Mouse (Mus musculus): ENCODE results near the gene Rnf150. TPM values are rescaled to one million over a fixed set of nuclear protein-coding genes. Genes with fewer than 3 reads are reported as not detected.

Rnf150 gene
- polyA plus RNA-seq, 1 experiment from 2014 or later: 1.2 TPM

DNA sequence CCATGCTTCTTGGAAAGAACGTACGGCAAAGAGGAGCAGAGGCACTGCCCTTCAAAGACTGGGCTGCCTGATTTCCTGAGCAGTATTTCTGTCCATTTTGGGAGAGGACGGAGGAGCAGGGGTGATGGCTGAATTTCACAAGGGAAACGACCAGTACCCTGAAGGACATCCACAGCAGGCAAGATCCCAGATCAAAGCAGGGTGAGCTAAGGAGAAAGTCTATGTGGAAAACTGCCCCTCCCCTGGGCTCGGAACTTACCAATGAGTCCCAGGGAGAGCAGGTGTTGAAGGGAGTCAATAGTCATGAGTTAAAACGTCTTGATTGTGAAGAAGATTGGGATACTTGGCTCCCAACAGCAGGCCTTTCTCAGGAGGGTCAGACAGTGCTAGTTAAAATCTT, 225.0 kb downstream of the Rnf150 start:
- 70% methylated on average over 6 of the region's 6 CpGs for WGBS
- no peaks in the 10 kb centered on the region for H3K36me3 ChIP-seq
- no peak for ATAC-seq

GRCm38 (mm10) chr8:83089336-83089986, 226.3 kb downstream of the Rnf150 start:
- Histone ChIP-seq H3K9me3 (no peaks in the 10 kb centered on the region), H3K4me2 (replicated peaks) (no peak overlapping the region), H3K4me1 (replicated peaks) (no peaks in the 10 kb centered on the region), H3K36me3 (no peaks in the 10 kb centered on the region), H3K9ac (no peak overlapping the region), H3K4me3 (replicated peaks) (no peak overlapping the region), H3K27ac (no peak overlapping the region), H3K27me3 (replicated peaks) (no peaks in the 10 kb centered on the region)
- 28% methylated on average over 10 of the region's 10 CpGs for WGBS
- peak; percentile 36; the same call in 1 of the 2 replicates for ATAC-seq

More for the DNA sequence above, 225.0 kb downstream of the Rnf150 start:
- H3K4me3 ChIP-seq (replicated peaks): no peak overlapping the region
- no peaks in the 10 kb centered on the region for H3K9me3 ChIP-seq
- no peaks in the 10 kb centered on the region for H3K4me1 ChIP-seq (replicated peaks)
- H3K9ac ChIP-seq: no peak overlapping the region
- H3K27ac ChIP-seq: no peak overlapping the region
- no peaks in the 10 kb centered on the region for H3K27me3 ChIP-seq (replicated peaks)
- H3K4me2 ChIP-seq (replicated peaks): no peak overlapping the region

DNA sequence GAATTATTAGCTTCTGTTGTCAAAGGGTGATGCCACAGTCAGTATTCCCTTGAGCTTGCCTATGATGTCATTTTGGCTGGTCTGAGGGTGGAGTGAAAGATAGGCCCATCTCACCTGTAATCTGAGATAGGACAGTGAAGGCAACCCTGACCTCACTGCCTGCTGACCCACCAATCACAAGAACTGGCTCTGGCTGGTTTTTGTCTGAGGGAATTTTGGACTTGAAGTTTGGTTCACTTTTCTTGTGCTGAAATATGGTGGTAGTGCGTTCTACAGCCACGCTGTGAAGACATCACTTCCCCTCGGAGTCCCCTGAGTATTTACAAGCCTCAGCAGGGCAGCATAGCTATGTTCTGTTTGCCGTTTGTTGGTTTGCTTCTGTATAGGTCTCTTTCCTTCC, 227.3 kb downstream of the Rnf150 start:
- H3K27me3 ChIP-seq (replicated peaks): no peaks in the 10 kb centered on the region
- 75% methylated on average over 4 of the region's 4 CpGs for whole genome bisulfite sequencing
- H3K4me1 ChIP-seq (replicated peaks): no peaks in the 10 kb centered on the region
- H3K9ac ChIP-seq: no peak overlapping the region
- H3K4me2 ChIP-seq (replicated peaks): no peak overlapping the region
- no peaks in the 10 kb centered on the region for H3K9me3 ChIP-seq
- H3K4me3 ChIP-seq (replicated peaks): no peak overlapping the region
- ATAC-seq: no peak
- H3K27ac ChIP-seq: no peak overlapping the region
- no peaks in the 10 kb centered on the region for H3K36me3 ChIP-seq

- Histone ChIP-seq H3K4me1 (replicated peaks) (no peaks in the 10 kb centered on the region), H3K9ac (no peak overlapping the region), H3K4me3 (replicated peaks) (no peak overlapping the region), H3K4me2 (replicated peaks) (no peak overlapping the region), H3K36me3 (no peaks in the 10 kb centered on the region), H3K27ac (no peak overlapping the region), H3K9me3 (no peaks in the 10 kb centered on the region), H3K27me3 (replicated peaks) (no peaks in the 10 kb centered on the region)
- 37% methylated on average over 1 of the region's 1 CpGs for WGBS
- ATAC-seq: no peak
Observed at GRCm38 (mm10) chr8:83100041-83100440, 236.9 kb downstream of the Rnf150 start.

- WGBS: 57% methylated on average over 7 of the region's 7 CpGs
- Histone ChIP-seq H3K9ac (no peak overlapping the region), H3K4me3 (replicated peaks) (no peak overlapping the region), H3K4me2 (replicated peaks) (no peak overlapping the region), H3K27me3 (replicated peaks) (no peaks in the 10 kb centered on the region), H3K27ac (no peak overlapping the region), H3K9me3 (no peaks in the 10 kb centered on the region), H3K4me1 (replicated peaks) (no peaks in the 10 kb centered on the region), H3K36me3 (no peaks in the 10 kb centered on the region)
- no peak for ATAC-seq
Observed at GRCm38 (mm10) chr8:83102957-83103510, 239.9 kb downstream of the Rnf150 start.

DNA sequence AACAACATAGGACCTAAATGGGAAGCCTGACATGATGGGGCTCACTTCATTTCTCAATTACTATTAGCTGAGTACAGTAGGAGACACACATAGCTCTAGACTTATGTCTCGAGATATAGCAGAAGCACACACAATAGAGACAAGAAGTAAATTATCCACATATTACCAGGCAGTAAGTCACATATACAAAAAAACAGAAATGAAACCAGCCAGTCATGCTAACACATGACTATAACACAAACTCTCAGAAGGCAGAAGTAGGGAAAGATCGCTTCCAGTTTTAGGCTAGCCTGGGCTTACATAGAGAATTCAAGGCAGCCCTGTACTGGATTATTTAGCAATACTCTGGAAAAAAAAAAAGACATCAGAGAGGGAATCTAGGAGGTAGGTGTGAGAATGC, 240.8 kb downstream of the Rnf150 start:
- no peak overlapping the region for H3K27ac ChIP-seq
- 86% methylated on average over 2 of the region's 2 CpGs for WGBS
- no peak overlapping the region for H3K4me3 ChIP-seq (replicated peaks)
- H3K9ac ChIP-seq: no peak overlapping the region
- H3K4me2 ChIP-seq (replicated peaks): no peak overlapping the region
- no peak for ATAC-seq
- H3K9me3 ChIP-seq: no peaks in the 10 kb centered on the region
- no peaks in the 10 kb centered on the region for H3K4me1 ChIP-seq (replicated peaks)
- no peaks in the 10 kb centered on the region for H3K36me3 ChIP-seq
- no peaks in the 10 kb centered on the region for H3K27me3 ChIP-seq (replicated peaks)

- H3K4me1 ChIP-seq (replicated peaks): no peaks in the 10 kb centered on the region
- WGBS: 59% methylated on average over 7 of the region's 7 CpGs
- no peak for ATAC-seq
- no peak overlapping the region for H3K4me3 ChIP-seq (replicated peaks)
- no peaks in the 10 kb centered on the region for H3K27me3 ChIP-seq (replicated peaks)
- no peaks in the 10 kb centered on the region for H3K36me3 ChIP-seq
- no peak overlapping the region for H3K9ac ChIP-seq
- no peak overlapping the region for H3K4me2 ChIP-seq (replicated peaks)
- H3K27ac ChIP-seq: no peak overlapping the region
- H3K9me3 ChIP-seq: no peaks in the 10 kb centered on the region
Observed at GRCm38 (mm10) chr8:83109756-83110155, 246.6 kb downstream of the Rnf150 start.

GRCm38 (mm10) chr8:83110177-83110576, 247.0 kb downstream of the Rnf150 start:
- no peak overlapping the region for H3K27ac ChIP-seq

DNA sequence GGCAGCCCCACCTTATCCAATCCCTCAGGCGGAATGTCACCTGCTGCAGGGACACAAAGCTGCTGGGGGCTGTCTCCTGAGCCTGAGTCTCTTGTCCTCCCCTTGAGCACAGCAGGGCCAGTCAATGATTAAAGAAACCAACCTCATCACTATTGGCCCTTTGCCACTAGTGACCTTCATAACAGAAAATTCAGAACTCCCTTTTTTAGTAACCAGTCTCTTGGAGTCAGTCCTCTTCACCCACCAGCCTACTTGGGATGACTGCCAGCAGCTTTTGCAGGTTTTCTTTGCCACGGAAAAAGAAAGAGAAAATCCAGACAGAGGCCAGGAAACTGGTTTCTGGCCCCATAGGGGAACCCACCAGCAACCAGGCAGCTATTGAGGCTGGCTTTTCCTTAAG, 271.9 kb downstream of the Rnf150 start:
- no peaks in the 10 kb centered on the region for H3K36me3 ChIP-seq
- no peak overlapping the region for H3K4me3 ChIP-seq (replicated peaks)
- no peak overlapping the region for H3K27ac ChIP-seq
- no peaks in the 10 kb centered on the region for H3K9me3 ChIP-seq
- no peak overlapping the region for H3K9ac ChIP-seq
- ATAC-seq: no peak
- H3K4me2 ChIP-seq (replicated peaks): no peak overlapping the region
- 51% methylated on average over 2 of the region's 2 CpGs for WGBS
- H3K4me1 ChIP-seq (replicated peaks): peaks cover 4% of the 10 kb centered on the region
- H3K27me3 ChIP-seq (replicated peaks): no peaks in the 10 kb centered on the region

More at GRCm38 (mm10) chr8:83110177-83110576, 247.0 kb downstream of the Rnf150 start:
- no peaks in the 10 kb centered on the region for H3K36me3 ChIP-seq
- WGBS: 81% methylated on average over 5 of the region's 5 CpGs
- no peaks in the 10 kb centered on the region for H3K9me3 ChIP-seq
- H3K4me2 ChIP-seq (replicated peaks): no peak overlapping the region
- no peaks in the 10 kb centered on the region for H3K4me1 ChIP-seq (replicated peaks)
- H3K4me3 ChIP-seq (replicated peaks): no peak overlapping the region
- H3K9ac ChIP-seq: no peak overlapping the region
- no peaks in the 10 kb centered on the region for H3K27me3 ChIP-seq (replicated peaks)
- ATAC-seq: no peak

DNA sequence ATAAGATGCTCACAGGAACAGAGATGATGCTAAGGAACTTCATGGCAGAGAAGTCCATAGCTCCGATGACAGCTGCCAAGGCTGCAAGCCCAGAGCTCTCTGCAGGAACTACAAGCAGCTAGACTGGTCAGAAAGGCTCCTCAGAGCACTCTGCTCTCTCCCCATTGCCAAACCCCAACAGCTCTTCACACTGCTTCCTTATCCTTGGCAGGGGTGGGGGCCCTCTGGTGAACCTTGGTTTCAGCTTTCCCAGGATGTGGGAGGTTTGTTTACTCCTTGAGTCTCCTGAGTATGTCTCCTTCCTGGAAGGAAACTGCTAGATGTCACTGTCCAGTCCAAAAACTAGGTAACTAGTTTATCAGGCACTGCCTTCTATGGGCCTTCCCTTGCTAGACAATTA, 276.9 kb downstream of the Rnf150 start:
- Histone ChIP-seq H3K36me3 (no peaks in the 10 kb centered on the region), H3K4me2 (replicated peaks) (no peak overlapping the region), H3K9me3 (no peaks in the 10 kb centered on the region), H3K4me1 (replicated peaks) (peaks cover 6% of the 10 kb centered on the region), H3K4me3 (replicated peaks) (no peak overlapping the region), H3K27me3 (replicated peaks) (no peaks in the 10 kb centered on the region), H3K27ac (0 out of 2 replicates have a peak overlapping the region, but pooled peaks have one; percentile 17), H3K9ac (no peak overlapping the region)
- 47% methylated on average over 1 of the region's 1 CpGs for WGBS
- peak; percentile 86 for ATAC-seq

GRCm38 (mm10) chr8:83140701-83141111, 277.6 kb downstream of the Rnf150 start:
- H3K4me1 ChIP-seq (replicated peaks): peaks cover 6% of the 10 kb centered on the region
- H3K27ac ChIP-seq: no peak overlapping the region
- H3K36me3 ChIP-seq: no peaks in the 10 kb centered on the region
- no peak overlapping the region for H3K9ac ChIP-seq
- no peak for ATAC-seq
- no peak overlapping the region for H3K4me2 ChIP-seq (replicated peaks)
- no peaks in the 10 kb centered on the region for H3K9me3 ChIP-seq
- no peak overlapping the region for H3K4me3 ChIP-seq (replicated peaks)
- 56% methylated on average over 3 of the region's 3 CpGs for WGBS
- no peaks in the 10 kb centered on the region for H3K27me3 ChIP-seq (replicated peaks)

Measured in intestine, embryonic 15.5 days (tissue).